Mouse (Mus musculus) colon, adult 2 months (tissue): ENCODE data around the gene Fgb. TPM values are rescaled to one million over a fixed set of nuclear protein-coding genes. Genes with fewer than 3 reads are reported as not detected.

Experiments
- polyA plus RNA-seq: library from polyadenylated mRNA; depleted of rRNA; stranded (reverse); fragments of >200 nt; gene quantifications from 2 replicates; pipeline ENCODE4 v1.2.3, GENCODE M21; 2012; rRNA removed

Gene Fgb
- polyA plus RNA-seq: 0.02 and 0.05 TPM in 2 replicates

DNA sequence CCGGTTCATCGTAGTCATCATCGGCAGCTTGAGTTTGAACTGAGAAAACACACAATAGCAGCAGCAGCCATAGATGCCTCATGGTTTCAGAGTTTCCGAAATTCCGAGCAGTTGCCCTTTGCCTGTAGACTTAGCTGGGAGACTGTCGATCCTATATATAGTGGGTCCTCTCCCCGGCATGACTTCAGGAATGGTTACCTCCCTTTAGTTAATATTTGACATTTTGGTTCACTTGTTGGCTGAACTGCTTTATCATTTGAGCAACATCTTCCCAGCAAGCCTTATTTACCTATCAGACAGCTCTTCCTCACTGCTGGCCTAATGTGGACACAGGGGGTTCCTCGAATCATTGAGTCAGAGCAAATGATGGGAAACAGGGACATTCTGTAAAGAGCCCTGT lies at the start of gene Fgb:
TSS of gene Fgb (minus strand) at position 184 of the 400 bp plus-strand sequence.

GRCm38 (mm10) chr3:83055281-83056038 lies 5.8 kb upstream of the Fgb start, which contains the start of gene Plrg1:
Gene Plrg1 (plus strand): TSS chr3:83055522.

GRCm38 (mm10) chr3:83025475-83026301 lies 24.0 kb downstream of the Fgb start, which contains the start of gene Fga:
Gene Fga (plus strand): TSS chr3:83026076.

GRCm38 (mm10) chr3:83007557-83007956 lies 42.1 kb downstream of the Fgb start, which contains the start of gene Fgg:
Gene Fgg (plus strand): TSS chr3:83007724.

Other genes with a start within 250 kb of the Fgb start
- not detected in 2 replicates for gene Rbm46, start 173.4 kb downstream of the Fgb start, polyA plus RNA-seq
- 0.64 and 1.1 TPM in 2 replicates for gene Lrat, start 145.9 kb downstream of the Fgb start, polyA plus RNA-seq
- gene Fgg, start 42.1 kb downstream of the Fgb start, polyA plus RNA-seq: 0.14 TPM in 1 of 2 replicates, not detected in the other
- 0.08 TPM in 1 of 2 replicates, not detected in the other for gene Fga, start 23.8 kb downstream of the Fgb start, polyA plus RNA-seq
- gene Plrg1, start 5.7 kb upstream of the Fgb start, polyA plus RNA-seq: 19.9 and 23.2 TPM in 2 replicates
- gene Dchs2, start 78.1 kb upstream of the Fgb start, polyA plus RNA-seq: 0.10 and 0.13 TPM in 2 replicates